Mouse (Mus musculus) MEL (cell line): ENCODE results near the gene Kif18a. TPM values are rescaled to one million over a fixed set of nuclear protein-coding genes. Genes with fewer than 3 reads are reported as not detected.

ENCODE experiments used
- DNase-seq: peaks from one replicate; pipeline ENCODE4 v3.0.0; 2011; ENCODE audit warnings: low read depth, low spot score
- H3K27ac ChIP-seq: 2 replicates; pipeline ENCODE4 v1.5.1; 2012; ENCODE audit warnings: low read depth, mild to moderate bottlenecking, control low read depth, low read length, moderate library complexity; ENCODE audit not compliant: control insufficient read depth
- H3K27me3 ChIP-seq, 2 experiments: fragments of 150-350 bp in 1 of 2; sonication (generic) in 1 of 2; 2 replicates each; pipeline ENCODE4 v1.6.1; 2012; ENCODE audit warnings: low read length in 2 of 2, mild to moderate bottlenecking in 2 of 2, improper control_type of control experiment in 1 of 2, moderate library complexity in 1 of 2; ENCODE audit not compliant: insufficient read depth in 2 of 2, control insufficient read depth in 1 of 2
- H3K36me3 ChIP-seq, 2 experiments: 2 replicates each; pipeline ENCODE4 v1.6.1; 2012 to 2014; ENCODE audit warnings: low read length in 2 of 2, improper control_type of control experiment in 1 of 2, inconsistent platforms in 1 of 2, mild to moderate bottlenecking in 1 of 2; ENCODE audit not compliant: insufficient read depth in 2 of 2, control insufficient read depth in 1 of 2
- H3K4me1 ChIP-seq, 2 experiments: fragments of 150-350 bp in 1 of 2; sonication (generic) in 1 of 2; 2 replicates each; pipeline ENCODE4 v1.6.1; 2012; ENCODE audit warnings: low read length in 2 of 2, improper control_type of control experiment in 1 of 2, mild to moderate bottlenecking in 1 of 2; ENCODE audit not compliant: insufficient read depth in 2 of 2, control insufficient read depth in 1 of 2
- H3K4me3 ChIP-seq, 2 experiments: fragments of 150-350 bp in 1 of 2; sonication (generic) in 1 of 2; 2 replicates each; pipeline ENCODE4 v1.5.1; 2012; ENCODE audit warnings: low read depth in 2 of 2, low read length in 2 of 2, mild to moderate bottlenecking in 2 of 2, moderate library complexity in 2 of 2, control low read depth in 1 of 2, improper control_type of control experiment in 1 of 2; ENCODE audit not compliant: control insufficient read depth in 1 of 2, insufficient read depth in 1 of 2
- H3K79me2 ChIP-seq: 2 replicates; pipeline ENCODE4 v1.6.1; 2012; ENCODE audit warnings: mild to moderate bottlenecking, low read length, moderate library complexity; ENCODE audit not compliant: control insufficient read depth, poor library complexity, insufficient read depth
- H3K9ac ChIP-seq: 2 replicates; pipeline ENCODE4 v1.6.1; 2012; ENCODE audit warnings: low read depth, mild to moderate bottlenecking, control low read depth, low read length, moderate library complexity; ENCODE audit not compliant: control insufficient read depth, poor library complexity, severe bottlenecking
- H3K9me3 ChIP-seq: fragments of 150-350 bp; sonication (generic); replicated peaks from 2 replicates; pipeline ENCODE4 v1.6.1; 2012; ENCODE audit warnings: mild to moderate bottlenecking, low read length, improper control_type of control experiment, moderate library complexity; ENCODE audit not compliant: insufficient read depth
- BHLHE40 ChIP-seq: IDR thresholded peaks from 2 replicates; pipeline ENCODE4 v1.6.1; 2012; ENCODE audit warnings: low read depth, mild to moderate bottlenecking, inconsistent platforms, low read length, improper control_type of control experiment, borderline replicate concordance
- CHD1 ChIP-seq: IDR thresholded peaks from 2 replicates; pipeline ENCODE4 v1.6.1; 2012; ENCODE audit warnings: low read depth, mild to moderate bottlenecking, inconsistent platforms, low read length, improper control_type of control experiment
- CHD2 ChIP-seq: IDR thresholded peaks from 2 replicates; pipeline ENCODE4 v1.6.1; 2011; ENCODE audit warnings: low read length, improper control_type of control experiment
- CTCF ChIP-seq, 3 experiments: IDR thresholded peaks in 2 of 3; conservative IDR thresholded peaks in 1 of 3; 2 replicates each; pipeline ENCODE4 v1.5.1; 2011 to 2012; ENCODE audit warnings: low read length in 3 of 3, low read depth in 2 of 3, mild to moderate bottlenecking in 2 of 3, improper control_type of control experiment in 1 of 3, inconsistent platforms in 1 of 3, mixed read lengths in 1 of 3, moderate library complexity in 1 of 3; ENCODE audit not compliant: control insufficient read depth in 1 of 3, insufficient read depth in 1 of 3, poor library complexity in 1 of 3, severe bottlenecking in 1 of 3
- ELF1 ChIP-seq: IDR thresholded peaks from 2 replicates; pipeline ENCODE4 v1.6.1; 2014; ENCODE audit warnings: low read depth, mild to moderate bottlenecking, inconsistent platforms, low read length, improper control_type of control experiment, moderate library complexity
- EP300 ChIP-seq, 2 experiments: IDR thresholded peaks; 2 replicates each; pipeline ENCODE4 v1.6.1; 2011; ENCODE audit warnings: improper control_type of control experiment in 2 of 2, low read length in 2 of 2, low read depth in 1 of 2, mild to moderate bottlenecking in 1 of 2
- ETS1 ChIP-seq: IDR thresholded peaks from 2 replicates; pipeline ENCODE4 v1.6.1; 2012; ENCODE audit warnings: low read depth, mild to moderate bottlenecking, inconsistent platforms, low read length, improper control_type of control experiment, moderate library complexity
- JUND ChIP-seq: IDR thresholded peaks from 2 replicates; pipeline ENCODE4 v1.6.1; 2011; ENCODE audit warnings: low read depth, mild to moderate bottlenecking, improper control_type of control experiment, low read length
- KAT2A ChIP-seq: conservative IDR thresholded peaks from 2 replicates; pipeline ENCODE4 v1.6.1; 2012; ENCODE audit warnings: low read depth, low read length, improper control_type of control experiment, inconsistent platforms
- MAFK ChIP-seq: IDR thresholded peaks from 2 replicates; pipeline ENCODE4 v1.6.1; 2011; ENCODE audit warnings: low read depth, mild to moderate bottlenecking, low read length, improper control_type of control experiment, borderline replicate concordance
- MEF2A ChIP-seq: IDR thresholded peaks from 2 replicates; pipeline ENCODE4 v1.6.1; 2014; ENCODE audit warnings: low read depth, mild to moderate bottlenecking, inconsistent platforms, low read length, improper control_type of control experiment; ENCODE audit not compliant: poor library complexity, insufficient replicate concordance, severe bottlenecking; ENCODE audit errors: extremely low read depth
- MXI1 ChIP-seq: IDR thresholded peaks from 2 replicates; pipeline ENCODE4 v1.6.1; 2011; ENCODE audit warnings: mild to moderate bottlenecking, low read depth, low read length, improper control_type of control experiment
- MYC ChIP-seq: IDR thresholded peaks from 2 replicates; pipeline ENCODE4 v1.6.1; 2011; ENCODE audit warnings: low read depth, mild to moderate bottlenecking, low read length, improper control_type of control experiment, moderate library complexity
- NELFE ChIP-seq: IDR thresholded peaks from 2 replicates; pipeline ENCODE4 v1.6.1; 2011; ENCODE audit warnings: low read depth, low read length, improper control_type of control experiment
- POLR2AphosphoS5 ChIP-seq: IDR thresholded peaks from 2 replicates; pipeline ENCODE4 v1.6.1; 2012; ENCODE audit warnings: low read depth, borderline replicate concordance, mild to moderate bottlenecking, inconsistent platforms, low read length, moderate library complexity, mixed read lengths
- RAD21 ChIP-seq: IDR thresholded peaks from 2 replicates; pipeline ENCODE4 v1.6.1; 2011; ENCODE audit warnings: mild to moderate bottlenecking, low read depth, low read length, improper control_type of control experiment
- SIN3A ChIP-seq: IDR thresholded peaks from 2 replicates; pipeline ENCODE4 v1.6.1; 2012; ENCODE audit warnings: low read length, improper control_type of control experiment, inconsistent platforms
- TCF12 ChIP-seq: IDR thresholded peaks from 2 replicates; pipeline ENCODE4 v1.6.1; 2014; ENCODE audit warnings: low read depth, mild to moderate bottlenecking, inconsistent platforms, low read length, improper control_type of control experiment, moderate library complexity
- UBTF ChIP-seq: IDR thresholded peaks from 2 replicates; pipeline ENCODE4 v1.6.1; 2012; ENCODE audit warnings: low read depth, mild to moderate bottlenecking, inconsistent platforms, low read length, improper control_type of control experiment, moderate library complexity, borderline replicate concordance; ENCODE audit not compliant: insufficient read depth
- ZC3H11A ChIP-seq: IDR thresholded peaks from 2 replicates; pipeline ENCODE4 v1.6.1; 2012; ENCODE audit warnings: low read depth, mild to moderate bottlenecking, inconsistent platforms, low read length, improper control_type of control experiment
- ZKSCAN1 ChIP-seq: IDR thresholded peaks from 2 replicates; pipeline ENCODE4 v1.6.1; 2012; ENCODE audit warnings: low read depth, mild to moderate bottlenecking, inconsistent platforms, low read length, improper control_type of control experiment, moderate library complexity
- ZNF384 ChIP-seq: IDR thresholded peaks from 2 replicates; pipeline ENCODE4 v1.6.1; 2012; ENCODE audit warnings: low read depth, mild to moderate bottlenecking, inconsistent platforms, low read length, improper control_type of control experiment
- polyA plus RNA-seq, 2 experiments: library from polyadenylated mRNA; stranded (reverse) in 1 of 2; unstranded in 1 of 2; fragments of >175 nt in 1 of 2; fragments of >200 nt in 1 of 2; gene quantifications; 2 replicates each; pipeline versions ENCODE4 v1.2.1 to v1.2.4; 2012; ENCODE audit warnings: low replicate concordance in 2 of 2, low read depth in 1 of 2; ENCODE audit not compliant: insufficient read length in 2 of 2, insufficient read depth in 1 of 2, missing spikeins in 1 of 2
- total RNA-seq: library from RNA; depleted of rRNA; stranded (reverse); fragments of 300-350 nt; gene quantifications from 2 replicates; pipeline ENCODE4 v1.2.3, GENCODE M21; 2012

Kif18a gene
- total and polyA plus RNA-seq, 3 experiments, result 7.9 to 10.2 TPM; not detected in 1

DNA sequence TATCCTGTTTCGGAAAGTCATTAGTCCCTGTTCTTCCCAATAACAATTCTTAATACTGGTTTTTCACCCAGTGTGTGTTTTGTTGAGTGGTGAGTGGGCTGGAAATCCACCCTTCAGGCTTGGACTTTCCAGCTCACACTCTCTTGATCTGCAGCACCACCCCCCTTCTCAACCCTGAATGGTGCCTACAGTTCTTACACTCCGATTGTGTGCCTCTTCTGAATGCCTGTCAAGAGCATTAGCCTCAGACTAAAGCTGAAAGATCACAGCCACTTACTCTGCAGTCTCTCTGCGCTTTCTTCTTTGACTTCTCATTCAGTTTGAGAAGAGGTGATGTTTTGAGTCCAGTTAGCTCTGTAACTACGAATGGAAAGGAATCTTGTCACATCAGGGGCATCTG, 64.8 kb downstream of the Kif18a start:
- no peaks in the 10 kb centered on the region for H3K79me2 ChIP-seq
- no peak for DNase-seq
- no peaks in the 10 kb centered on the region for H3K4me1 ChIP-seq
- no peak overlapping the region for H3K9ac ChIP-seq
- no peak overlapping the region for H3K27ac ChIP-seq
- H3K9me3 ChIP-seq, result no peaks in the 10 kb centered on the region
- H3K36me3 ChIP-seq, result peaks cover 0 to 7% of the 10 kb centered on the region in 2 experiments; a peak in 2 of 4 replicates
- no peak overlapping the region for H3K4me3 ChIP-seq
- TF ChIP-seq NELFE, result no peak
- TF ChIP-seq POLR2AphosphoS5, result no peak
- no peak for TF ChIP-seq RAD21
- TF ChIP-seq TCF12, result no peak
- TF ChIP-seq UBTF, result no peak
- TF ChIP-seq ZC3H11A, result no peak
- TF ChIP-seq ZNF384, result no peak
- no peak for TF ChIP-seq BHLHE40
- TF ChIP-seq MYC, result no peak
- TF ChIP-seq JUND, result no peak
- TF ChIP-seq MXI1, result no peak
- TF ChIP-seq EP300 (IDR thresholded peaks at IDR 0.05; ENCODE audit: low read depth in 1 of 2, low read length in 2 of 2), result no peak
- TF ChIP-seq CHD1, result no peak
- TF ChIP-seq, all 39 proteins: peak for 0
- no peaks in the 10 kb centered on the region for H3K27me3 ChIP-seq

DNA sequence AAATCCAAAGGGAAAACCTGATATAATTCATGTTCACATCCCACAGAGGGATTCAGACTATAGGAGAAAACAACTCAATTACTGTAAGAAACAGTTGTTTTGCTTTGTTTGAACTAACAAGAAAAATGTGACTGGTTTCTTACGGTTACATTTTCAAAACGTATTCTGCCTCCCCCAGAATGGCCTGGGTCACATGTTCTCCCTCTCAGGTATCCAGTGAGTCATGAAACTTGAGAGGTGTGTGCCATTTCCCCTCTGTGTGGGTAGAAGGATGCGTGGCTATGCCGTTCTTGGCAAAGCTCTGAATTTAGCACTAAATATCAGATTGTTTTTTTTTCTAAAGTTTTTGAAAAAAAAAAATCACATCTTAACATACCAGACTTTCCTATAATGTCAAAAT, 68.2 kb downstream of the Kif18a start:
- no peaks in the 10 kb centered on the region for H3K79me2 ChIP-seq
- H3K36me3 ChIP-seq, result no peaks in the 10 kb centered on the region
- no peak overlapping the region for H3K4me3 ChIP-seq
- H3K9me3 ChIP-seq, result no peaks in the 10 kb centered on the region
- H3K27me3 ChIP-seq, result no peaks in the 10 kb centered on the region
- no peaks in the 10 kb centered on the region for H3K4me1 ChIP-seq
- H3K9ac ChIP-seq, result no peak overlapping the region
- TF ChIP-seq MEF2A, result no peak
- no peak for TF ChIP-seq ELF1
- TF ChIP-seq ETS1, result no peak
- no peak for TF ChIP-seq BHLHE40
- TF ChIP-seq SIN3A, result no peak
- no peak for TF ChIP-seq CHD2
- no peak for TF ChIP-seq MAFK
- TF ChIP-seq KAT2A, result no peak
- TF ChIP-seq CTCF (IDR thresholded peaks at IDR 0.05 in 2 of 3, conservative IDR thresholded peaks at IDR 0.05 in 1 of 3; ENCODE audit: control insufficient read depth in 1 of 3, insufficient read depth in 1 of 3, low read depth in 2 of 3, low read length in 3 of 3, poor library complexity in 1 of 3, severe bottlenecking in 1 of 3), result no peak
- no peak for TF ChIP-seq ZKSCAN1
- TF ChIP-seq NELFE, result no peak
- no peak for DNase-seq
- no peak overlapping the region for H3K27ac ChIP-seq
